ENCODE assay signal across 23 mouse cellular contexts in the genomic region with DNA sequence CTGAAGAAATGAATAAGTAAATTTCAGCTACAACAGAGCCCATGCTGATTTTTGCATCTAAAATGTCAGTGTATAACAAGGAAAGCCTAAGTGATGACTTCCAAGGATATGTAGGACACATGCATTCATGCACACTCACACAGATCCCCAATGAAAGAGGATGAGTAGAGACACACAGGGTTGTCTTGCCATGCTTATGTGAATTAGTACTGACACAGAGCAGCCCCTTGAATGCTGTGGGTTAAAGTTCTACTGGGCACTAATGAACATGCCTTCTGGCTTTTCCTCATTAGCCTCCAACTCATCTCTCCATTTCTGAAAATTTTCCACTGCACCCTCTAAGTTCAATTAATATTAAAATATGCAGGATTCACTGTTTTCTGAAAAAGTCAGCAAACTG.
DNase-seq lines count a peak whose midpoint lies in the region; ATAC-seq and TF ChIP-seq lines count a peak whose summit lies in the region.
"Had no signal": no experiment of that assay in that cellular context is flagged by ENCODE, and none has a peak within 500 bp of the region (broad histone marks: within the 10 kb centered on the region; RNA-seq: fewer than 3 reads in every experiment).

No protein-coding gene starts in this region.

- H3K36me3 ChIP-seq in midbrain, embryonic 15.5 days (replicated peaks): no peaks in the 10 kb centered on the region
- H3K36me3 ChIP-seq in midbrain, postnatal 0 days (ENCODE audit: insufficient read depth, low read length): no peaks in the 10 kb centered on the region
- H3K36me3 ChIP-seq: embryonic facial prominence, embryonic 12.5 days; embryonic facial prominence, embryonic 15.5 days; forebrain, embryonic 10.5 days; forebrain, embryonic 12.5 days had no signal

- H3K27me3 ChIP-seq in midbrain, embryonic 15.5 days (replicated peaks): no peaks in the 10 kb centered on the region
- no peaks in the 10 kb centered on the region for H3K27me3 ChIP-seq in midbrain, postnatal 0 days (ENCODE audit: insufficient read depth, low read length)
- H3K27me3 ChIP-seq: embryonic facial prominence, embryonic 12.5 days; embryonic facial prominence, embryonic 15.5 days; forebrain, embryonic 12.5 days had no signal

- no peak overlapping the region for H3K4me2 ChIP-seq in midbrain, embryonic 15.5 days
- no peak overlapping the region for H3K4me2 ChIP-seq in midbrain, postnatal 0 days (ENCODE audit: low read depth, low read length, poor library complexity, severe bottlenecking)
- H3K4me2 ChIP-seq: embryonic facial prominence, embryonic 12.5 days; embryonic facial prominence, embryonic 15.5 days; forebrain, embryonic 12.5 days had no signal

- DNase-seq in midbrain, postnatal 0 days (ENCODE audit: low spot score): no peak
- DNase-seq in brain, embryonic 14.5 days (ENCODE audit: low read depth): peak; percentile 6
- peak; percentile 70 for DNase-seq in retina, embryonic 14.5 days (ENCODE audit: low spot score)
- no peak for DNase-seq in left cerebral cortex, postnatal 4 days
- DNase-seq: adrenal gland, adult 8-10 months; adrenal gland, postnatal 14 days; adrenal gland, postnatal 36 days; cerebellum, adult 11 months; cerebellum, adult 18-20 months; cerebellum, adult 8-10 months; cerebellum, adult 9-11 months; cerebellum, postnatal 14 days; cerebellum, postnatal 36 days; embryo, embryonic 11 days had no signal

- no peak for TF ChIP-seq CTCF in midbrain, postnatal 0 days (IDR thresholded peaks at IDR 0.05)
- TF ChIP-seq CTCF in brain, embryonic 14.5 days (IDR thresholded peaks at IDR 0.05; ENCODE audit: borderline replicate concordance, extremely low read depth, insufficient read depth, insufficient read length): no peak

- peak; percentile 75 for ATAC-seq in midbrain, embryonic 15.5 days (replicated peaks)
- ATAC-seq in midbrain, postnatal 0 days (ENCODE audit: low FRiP score): no peak
- ATAC-seq in activated CD4-positive, CD25-positive, alpha-beta regulatory T cell, adult 4 months: no peak
- ATAC-seq: forebrain, embryonic 14.5 days; forebrain, embryonic 16.5 days had no signal

- H3K4me1 ChIP-seq in midbrain, embryonic 15.5 days: no peaks in the 10 kb centered on the region
- H3K4me1 ChIP-seq in midbrain, postnatal 0 days (ENCODE audit: insufficient read depth, low read length): no peaks in the 10 kb centered on the region
- H3K4me1 ChIP-seq: embryonic facial prominence, embryonic 12.5 days; embryonic facial prominence, embryonic 15.5 days; forebrain, embryonic 10.5 days; forebrain, embryonic 12.5 days had no signal

- intact Hi-C loops in left cerebral cortex, postnatal 4 days (cut with DNase I): no loop called here

- no peak overlapping the region for H3K4me3 ChIP-seq in midbrain, embryonic 15.5 days
- no peak overlapping the region for H3K4me3 ChIP-seq in midbrain, postnatal 0 days (ENCODE audit: low read depth, low read length)
- H3K4me3 ChIP-seq: embryonic facial prominence, embryonic 12.5 days; embryonic facial prominence, embryonic 15.5 days; erythroblast, embryonic 14.5 days; forebrain, embryonic 10.5 days; forebrain, embryonic 12.5 days had no signal

- H3K9ac ChIP-seq in midbrain, embryonic 15.5 days: no peak overlapping the region
- no peak overlapping the region for H3K9ac ChIP-seq in midbrain, postnatal 0 days (replicated peaks; ENCODE audit: low read length, poor library complexity, severe bottlenecking)
- H3K9ac ChIP-seq: embryonic facial prominence, embryonic 12.5 days; embryonic facial prominence, embryonic 15.5 days; forebrain, embryonic 12.5 days had no signal

- H3K9me3 ChIP-seq in midbrain, embryonic 15.5 days: no peaks in the 10 kb centered on the region
- no peaks in the 10 kb centered on the region for H3K9me3 ChIP-seq in midbrain, postnatal 0 days (ENCODE audit: low read length)
- H3K9me3 ChIP-seq: embryonic facial prominence, embryonic 12.5 days; embryonic facial prominence, embryonic 15.5 days; forebrain, embryonic 10.5 days; forebrain, embryonic 12.5 days had no signal

- TF ChIP-seq POLR2A in brain, embryonic 14.5 days (IDR thresholded peaks at IDR 0.05; ENCODE audit: borderline replicate concordance, extremely low read depth, insufficient read depth, insufficient read length, poor library complexity, severe bottlenecking): no peak

- no peak overlapping the region for H3K27ac ChIP-seq in midbrain, embryonic 15.5 days
- no peak overlapping the region for H3K27ac ChIP-seq in midbrain, postnatal 0 days (ENCODE audit: low read depth, low read length)
- H3K27ac ChIP-seq: embryonic facial prominence, embryonic 12.5 days; embryonic facial prominence, embryonic 15.5 days; forebrain, embryonic 10.5 days; forebrain, embryonic 12.5 days had no signal

Comparison
In these comparisons a context has a peak if more than half of its experiments do, and no peak if none do; other contexts are left out.
1. DNase-seq: peak in brain, embryonic 14.5 days (single experiment) and retina, embryonic 14.5 days (single experiment); none in midbrain, postnatal 0 days (single experiment) and left cerebral cortex, postnatal 4 days (single experiment).